Mouse (Mus musculus) layer of hippocampus, adult 11-12 months (tissue): ENCODE results near the gene Antxr1.
A peak's percentile ranks its signal among the peaks of the same experiment; 100 is the strongest.

Experiments
- DNase-seq: peaks from one replicate; pipeline ENCODE4 v3.0.0; 2022; ENCODE audit warnings: low spot score

Gene Antxr1

GRCm38 (mm10) chr6:87250701-87251100 is 84.9 kb downstream of the Antxr1 start:
- no peak for DNase-seq

- no peak for DNase-seq
Measured at GRCm38 (mm10) chr6:87248226-87248834, 87.3 kb downstream of the Antxr1 start.

GRCm38 (mm10) chr6:87244117-87245100 is 91.2 kb downstream of the Antxr1 start:
- no peak for DNase-seq

- DNase-seq, result no peak
Measured at GRCm38 (mm10) chr6:87237260-87237659, 98.4 kb downstream of the Antxr1 start.

GRCm38 (mm10) chr6:87236061-87236460 is 99.6 kb downstream of the Antxr1 start:
- DNase-seq, result no peak

GRCm38 (mm10) chr6:87233111-87233510 is 102.5 kb downstream of the Antxr1 start:
- no peak for DNase-seq

- DNase-seq, result no peak
Measured at GRCm38 (mm10) chr6:87230041-87230440, 105.6 kb downstream of the Antxr1 start.

- DNase-seq, result no peak
Measured at GRCm38 (mm10) chr6:87227940-87228339, 107.7 kb downstream of the Antxr1 start.

GRCm38 (mm10) chr6:87226315-87226714 is 109.3 kb downstream of the Antxr1 start:
- no peak for DNase-seq

GRCm38 (mm10) chr6:87225286-87225685 is 110.3 kb downstream of the Antxr1 start:
- DNase-seq, result no peak

- no peak for DNase-seq
Measured at GRCm38 (mm10) chr6:87222854-87223631, 112.6 kb downstream of the Antxr1 start.

- no peak for DNase-seq
Measured at GRCm38 (mm10) chr6:87219061-87219992, 116.3 kb downstream of the Antxr1 start.

- peak; percentile 25 for DNase-seq
Measured at GRCm38 (mm10) chr6:87216114-87216591, 119.5 kb downstream of the Antxr1 start.

- DNase-seq, result no peak
Measured at GRCm38 (mm10) chr6:87213262-87213661, 122.4 kb downstream of the Antxr1 start.

- DNase-seq, result no peak
Measured at GRCm38 (mm10) chr6:87211551-87211950, 124.1 kb downstream of the Antxr1 start.

- DNase-seq, result peak; percentile 57
Measured at GRCm38 (mm10) chr6:87207373-87207982, 128.1 kb downstream of the Antxr1 start.

GRCm38 (mm10) chr6:87206790-87207189 is 128.8 kb downstream of the Antxr1 start:
- no peak for DNase-seq

- no peak for DNase-seq
Measured at GRCm38 (mm10) chr6:87203467-87203866, 132.2 kb downstream of the Antxr1 start.

GRCm38 (mm10) chr6:87203065-87203464 is 132.6 kb downstream of the Antxr1 start:
- DNase-seq, result no peak

GRCm38 (mm10) chr6:87202048-87202605 is 133.5 kb downstream of the Antxr1 start:
- DNase-seq, result no peak
